Mouse (Mus musculus) activated CD4-positive, CD25-positive, alpha-beta regulatory T cell, adult 9 weeks (primary cell): ENCODE results near the gene Fgfr4. TPM values are rescaled to one million over a fixed set of nuclear protein-coding genes. Genes with fewer than 3 reads are reported as not detected.

ENCODE experiments used
- polyA plus RNA-seq: library from polyadenylated mRNA; unstranded; fragments of 100-300 nt; shearing (Covaris generic); gene quantifications from one replicate; pipeline ENCODE4 v1.2.1, GENCODE M21; 2017

Fgfr4 gene
- not detected for polyA plus RNA-seq

DNA sequence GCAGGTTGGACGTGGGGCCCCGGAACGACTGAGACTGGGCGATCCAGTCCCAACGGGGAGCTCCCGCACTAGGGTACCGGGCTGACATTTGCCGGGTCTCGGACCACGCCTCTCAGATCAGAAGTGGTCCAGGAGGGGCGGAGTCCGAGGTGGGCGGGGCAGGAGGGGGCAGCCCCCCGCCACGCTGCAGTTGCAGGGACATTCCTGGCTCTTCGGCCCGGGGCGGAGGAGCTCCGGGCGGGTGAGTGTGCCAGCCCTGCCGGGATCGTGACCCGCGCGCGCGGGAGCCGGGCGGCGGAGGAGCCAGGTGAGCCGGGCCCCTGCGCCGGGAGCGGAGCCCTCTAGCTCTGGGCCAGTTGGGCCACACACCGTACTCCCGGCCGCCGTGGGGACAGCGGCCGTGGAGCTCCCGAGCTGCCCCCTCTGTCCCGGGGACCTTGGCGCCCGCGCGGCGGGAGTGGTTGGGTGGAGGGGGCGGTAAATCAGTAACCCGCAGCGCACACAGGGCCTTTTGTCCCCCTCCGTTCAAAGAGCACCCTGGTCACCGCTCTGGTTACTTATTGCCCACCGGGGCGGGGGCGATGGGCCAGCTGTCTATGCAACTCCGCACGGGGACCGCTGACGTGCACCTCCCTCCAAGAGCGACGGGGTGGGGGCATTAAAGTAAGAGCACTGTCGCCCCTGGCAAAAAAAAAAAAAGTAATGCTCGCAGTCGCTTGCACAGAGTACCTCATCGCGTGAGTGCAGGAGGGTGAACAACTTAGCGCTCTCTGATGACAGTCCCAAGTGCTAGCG, at the start of gene Fgfr4:
Gene Fgfr4 (plus strand): TSS at position 20 of the 795 bp plus-strand sequence.

GRCm38 (mm10) chr13:55105045-55105952, 47.1 kb upstream of the Fgfr4 start, which contains the start of gene Zfp346:
Gene Zfp346 (plus strand): TSS chr13:55105311.

DNA sequence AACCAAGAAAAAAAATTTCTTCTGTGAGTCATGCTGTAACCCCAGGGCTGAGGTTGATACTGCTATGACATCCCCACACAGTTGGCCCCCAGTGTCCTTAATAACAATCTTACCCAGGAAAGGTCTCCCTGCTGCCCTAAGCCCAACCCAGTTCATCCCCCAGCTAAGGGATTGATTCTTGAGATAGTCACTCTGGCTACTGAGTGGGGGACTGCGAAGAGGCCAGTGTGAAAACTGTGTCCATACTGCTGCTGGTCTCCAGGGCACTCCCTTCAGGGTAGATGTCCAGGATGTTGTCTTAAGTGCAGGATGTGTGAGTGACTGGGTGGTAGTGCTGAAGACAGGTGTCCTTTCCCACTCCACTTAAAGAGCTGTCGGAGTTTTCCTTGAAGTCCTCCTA, 19.0 kb upstream of the Fgfr4 start, which contains the start of gene Gm17617:
Gene Gm17617 (minus strand): TSS at position 101 of the 400 bp plus-strand sequence.

GRCm38 (mm10) chr13:55209649-55210192, 57.3 kb downstream of the Fgfr4 start, which contains the start of gene Nsd1:
Gene Nsd1 (plus strand): TSS chr13:55209782.

Other genes with a start within 250 kb of the Fgfr4 start
- not detected for gene Unc5a, start 203.2 kb upstream of the Fgfr4 start, polyA plus RNA-seq
- gene Hk3, start 131.3 kb upstream of the Fgfr4 start, polyA plus RNA-seq = 1.1 TPM
- 69.7 TPM for gene Uimc1, start 52.3 kb upstream of the Fgfr4 start, polyA plus RNA-seq
- gene Zfp346, start 47.3 kb upstream of the Fgfr4 start, polyA plus RNA-seq = 38.6 TPM
- not detected for gene Gm17617, start 19.1 kb upstream of the Fgfr4 start, polyA plus RNA-seq
- 98.2 TPM for gene Nsd1, start 57.1 kb downstream of the Fgfr4 start, polyA plus RNA-seq
- 449 TPM for gene Prelid1, start 167.9 kb downstream of the Fgfr4 start, polyA plus RNA-seq
- gene Rab24, start 169.3 kb downstream of the Fgfr4 start, polyA plus RNA-seq = 17.2 TPM
- gene Mxd3, start 177.2 kb downstream of the Fgfr4 start, polyA plus RNA-seq = 5.0 TPM
- 166 TPM for gene Lman2, start 210.1 kb downstream of the Fgfr4 start, polyA plus RNA-seq
- 174 TPM for gene Rgs14, start 217.1 kb downstream of the Fgfr4 start, polyA plus RNA-seq
- not detected for gene Slc34a1, start 245.5 kb downstream of the Fgfr4 start, polyA plus RNA-seq